Mouse (Mus musculus) bone marrow, adult 2 months (tissue): ENCODE measurements around the gene Amigo1. TPM values are rescaled to one million over a fixed set of nuclear protein-coding genes. Genes with fewer than 3 reads are reported as not detected.
A peak's percentile ranks its signal among the peaks of the same experiment; 100 is the strongest.
"Not testable (repeated sequence)": the region's sequence is repeated elsewhere in the genome, so short reads cannot be mapped to it uniquely, and the experiment has no call there.

Experiments used
- H3K27ac ChIP-seq: fragments of 200-500 bp; 2 replicates; pipeline ENCODE4 v1.5.1; 2012; ENCODE audit warnings: low read depth, mild to moderate bottlenecking, control low read depth, inconsistent platforms, low read length; ENCODE audit not compliant: control insufficient read depth, poor library complexity, insufficient read depth
- H3K4me1 ChIP-seq: fragments of 200-500 bp; 2 replicates; pipeline ENCODE4 v1.6.1; 2011; ENCODE audit warnings: low read length; ENCODE audit not compliant: control insufficient read depth, insufficient read depth
- H3K4me3 ChIP-seq: fragments of 200-500 bp; replicated peaks from 2 replicates; pipeline ENCODE3; 2011; ENCODE audit warnings: mild to moderate bottlenecking, low read depth, low read length, control low read depth; ENCODE audit not compliant: control insufficient read depth
- CTCF ChIP-seq: fragments of 200-500 bp; IDR thresholded peaks from 2 replicates; pipeline ENCODE4 v1.5.1; 2011; ENCODE audit warnings: low read length, control low read depth; ENCODE audit not compliant: control insufficient read depth, insufficient read depth
- POLR2A ChIP-seq: fragments of 200-500 bp; IDR thresholded peaks from 2 replicates; pipeline ENCODE4 v1.6.1; 2011; ENCODE audit warnings: low read depth, mild to moderate bottlenecking, control low read depth, low read length, borderline replicate concordance; ENCODE audit not compliant: control insufficient read depth
- WGBS: fragments of 180-500 bp; shearing (Covaris S2); methylation state at CpG from one replicate; pipeline ENCODE4 v1.1.7; 2018; 5-methylcytosine and 5-hydroxymethylcytosine counted together
- polyA plus RNA-seq: library from polyadenylated mRNA; stranded (reverse); fragments of >200 nt; gene quantifications from 2 replicates; pipeline ENCODE4 v1.2.4, GENCODE M21; 2011; ENCODE audit warnings: low replicate concordance; ENCODE audit not compliant: missing spikeins, insufficient read depth, insufficient read length

Gene Amigo1
- polyA plus RNA-seq, 1 experiment = 1.9 TPM

GRCm38 (mm10) chr3:108212406-108212805 lies 26.3 kb downstream of the Amigo1 start:
- Histone ChIP-seq H3K4me3 (no peak overlapping the region), H3K27ac (no peak overlapping the region), H3K4me1 (peaks cover 2% of the 10 kb centered on the region; the same call in 1 of the 2 replicates)
- WGBS = 74% methylated on average over 8 of the region's 8 CpGs
- TF ChIP-seq CTCF (peak; percentile 16; the same call in 1 of the 2 replicates), POLR2A (no peak)

DNA sequence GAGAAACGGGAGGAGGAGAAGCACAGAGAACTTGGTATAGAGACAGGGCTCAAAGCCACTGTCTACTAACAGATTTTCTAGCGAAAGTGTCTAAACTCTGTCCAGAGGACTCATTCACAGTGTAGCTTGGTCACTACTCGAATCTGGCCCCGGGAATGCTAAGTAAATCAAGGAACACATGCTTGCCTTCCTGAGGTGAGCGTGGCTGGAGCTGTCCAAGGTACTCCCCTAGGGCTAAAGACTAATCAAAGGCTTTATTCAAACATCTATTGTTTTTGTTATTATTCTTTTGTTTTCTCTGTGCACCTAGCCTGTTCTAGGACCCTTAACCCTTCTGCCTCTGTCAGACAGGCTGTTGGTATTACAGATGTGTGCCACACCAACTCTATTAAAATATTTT lies 28.6 kb downstream of the Amigo1 start:
- no peak overlapping the region for H3K27ac ChIP-seq
- no peak overlapping the region for H3K4me3 ChIP-seq
- no peak for TF ChIP-seq CTCF
- TF ChIP-seq POLR2A = no peak
- 9% methylated on average over 5 of the region's 5 CpGs for WGBS
- peaks cover 2% of the 10 kb centered on the region; the same call in 1 of the 2 replicates for H3K4me1 ChIP-seq

GRCm38 (mm10) chr3:108220661-108221060 lies 34.5 kb downstream of the Amigo1 start:
- no peak for TF ChIP-seq CTCF
- no peak for TF ChIP-seq POLR2A
- Histone ChIP-seq H3K27ac (no peak overlapping the region), H3K4me3 (no peak overlapping the region), H3K4me1 (no peaks in the 10 kb centered on the region)
- 68% methylated on average over 3 of the region's 3 CpGs for WGBS

GRCm38 (mm10) chr3:108225711-108226557 lies 39.8 kb downstream of the Amigo1 start:
- Histone ChIP-seq H3K4me3 (no peak overlapping the region), H3K27ac (no peak overlapping the region), H3K4me1 (no peaks in the 10 kb centered on the region)
- WGBS = 7% methylated on average over 67 of the region's 67 CpGs
- no peak for TF ChIP-seq CTCF
- no peak for TF ChIP-seq POLR2A

- Histone ChIP-seq H3K4me1 (no peaks in the 10 kb centered on the region), H3K27ac (no peak within 1 kb of the TSS; the same call in 1 of the 2 replicates), H3K4me3 (no peak within 1 kb of the TSS)
- WGBS = 6% methylated on average over 44 of the region's 44 CpGs
- TF ChIP-seq POLR2A (no peak), CTCF (no peak)
Measured at GRCm38 (mm10) chr3:108226558-108227350, 40.6 kb downstream of the Amigo1 start, which contains the start of gene Sypl2. Gene Sypl2, minus strand, starts transcription at chr3:108226648.

- TF ChIP-seq CTCF (no peak), POLR2A (no peak)
- Histone ChIP-seq H3K4me1 (no peaks in the 10 kb centered on the region; the same call in 1 of the 2 replicates), H3K27ac (no peak overlapping the region), H3K4me3 (no peak overlapping the region)
- 79% methylated on average over 2 of the region's 2 CpGs for WGBS
Measured at GRCm38 (mm10) chr3:108227521-108227920, 41.4 kb downstream of the Amigo1 start.

- no peak for TF ChIP-seq POLR2A
- Histone ChIP-seq H3K27ac (no peak overlapping the region), H3K4me3 (no peak overlapping the region), H3K4me1 (no peaks in the 10 kb centered on the region; the same call in 1 of the 2 replicates)
- WGBS = 68% methylated on average over 4 of the region's 4 CpGs
Measured at GRCm38 (mm10) chr3:108231646-108232045, 45.5 kb downstream of the Amigo1 start.

GRCm38 (mm10) chr3:108237474-108238102 lies 51.5 kb downstream of the Amigo1 start:
- H3K27ac ChIP-seq, H3K4me3 ChIP-seq, H3K4me1 ChIP-seq: not testable (repeated sequence)
- WGBS = 75% methylated on average over 4 of the region's 4 CpGs
